Mouse (Mus musculus): ENCODE measurements around the gene Zfp467. TPM values are rescaled to one million over a fixed set of nuclear protein-coding genes. Genes with fewer than 3 reads are reported as not detected.

The Zfp467 gene
- polyA plus RNA-seq, 1 experiment, result 67.0 TPM

DNA sequence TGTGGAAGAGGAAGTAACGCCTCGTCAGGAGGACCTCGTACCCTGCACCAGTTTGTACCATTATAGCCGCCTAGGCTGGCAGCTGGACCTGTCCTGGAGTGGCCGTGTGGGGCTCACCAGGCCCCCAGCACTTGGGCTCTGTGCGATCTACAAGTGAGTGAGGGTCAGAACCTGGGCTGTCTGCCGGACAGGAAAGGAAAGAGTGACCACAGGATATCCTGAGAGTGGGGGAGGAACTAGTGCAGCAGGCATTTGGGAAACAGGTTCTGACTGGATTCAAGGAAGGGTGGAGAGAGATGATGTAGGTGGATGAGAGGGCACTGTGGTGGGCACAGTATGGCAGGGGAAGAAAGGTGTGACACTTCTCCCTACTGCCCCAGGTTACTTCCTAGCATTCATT lies 2.9 kb upstream of the Zfp467 start:
- TF ChIP-seq CTCF (conservative IDR thresholded peaks at IDR 0.05; ENCODE audit: insufficient read depth, insufficient read length, low read depth, low read length) (no peak), POLR2A (IDR thresholded peaks at IDR 0.05; ENCODE audit: low read depth, low read length) (no peak)
- peak; percentile 21 for DNase-seq
- Histone ChIP-seq H3K27me3 (replicated peaks; ENCODE audit: control insufficient read depth, insufficient read depth, low read length) (no peaks in the 10 kb centered on the region), H3K4me3 (ENCODE audit: insufficient read depth, low read depth, low read length) (no peak overlapping the region), H3K4me1 (ENCODE audit: control insufficient read depth, insufficient read depth, low read length) (peaks cover 8% of the 10 kb centered on the region; the same call in 1 of the 2 replicates), H3K36me3 (ENCODE audit: control insufficient read depth, insufficient read depth, low read length) (no peaks in the 10 kb centered on the region), H3K27ac (ENCODE audit: insufficient read depth, low read depth, low read length) (no peak overlapping the region)
- 75% methylated on average over 7 of the region's 7 CpGs for WGBS

DNA sequence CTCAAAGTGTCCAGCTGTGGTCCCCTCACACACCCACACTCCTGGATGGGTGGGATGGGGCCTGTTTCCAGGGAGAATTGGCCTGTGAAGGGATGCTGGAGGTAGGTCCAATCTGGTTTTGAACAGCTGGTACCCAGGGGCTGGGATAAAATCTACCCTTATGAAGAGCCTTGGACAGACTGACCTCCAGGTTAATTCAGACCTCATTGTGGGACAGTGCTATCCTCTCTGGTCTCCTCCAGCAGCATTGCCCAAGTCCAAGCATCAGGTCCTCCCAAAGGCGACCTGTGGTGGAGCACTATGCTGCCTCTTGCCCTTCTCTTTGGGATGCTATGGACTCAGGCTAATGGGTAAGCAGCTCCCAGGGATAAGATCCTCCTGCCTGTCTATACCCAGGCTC lies 2.3 kb upstream of the Zfp467 start, which contains the start of gene Sspo:
Sspo (plus strand) TSS at position 301 of the 400 bp plus-strand sequence.
- no peaks in the 10 kb centered on the region for H3K27me3 ChIP-seq (replicated peaks; ENCODE audit: control insufficient read depth, insufficient read depth, low read length)
- H3K36me3 ChIP-seq (ENCODE audit: control insufficient read depth, insufficient read depth, low read length), result no peaks in the 10 kb centered on the region
- H3K4me3 ChIP-seq (ENCODE audit: insufficient read depth, low read depth, low read length), result no peak within 1 kb of the TSS
- peaks cover 12% of the 10 kb centered on the region; the same call in 1 of the 2 replicates for H3K4me1 ChIP-seq (ENCODE audit: control insufficient read depth, insufficient read depth, low read length)
- 96% methylated on average over 1 of the region's 1 CpGs for WGBS
- no peak within 1 kb of the TSS for H3K27ac ChIP-seq (ENCODE audit: insufficient read depth, low read depth, low read length)
- TF ChIP-seq POLR2A (IDR thresholded peaks at IDR 0.05; ENCODE audit: low read depth, low read length) (no peak), CTCF (conservative IDR thresholded peaks at IDR 0.05; ENCODE audit: insufficient read depth, insufficient read length, low read depth, low read length) (no peak)
- DNase-seq, result no peak

DNA sequence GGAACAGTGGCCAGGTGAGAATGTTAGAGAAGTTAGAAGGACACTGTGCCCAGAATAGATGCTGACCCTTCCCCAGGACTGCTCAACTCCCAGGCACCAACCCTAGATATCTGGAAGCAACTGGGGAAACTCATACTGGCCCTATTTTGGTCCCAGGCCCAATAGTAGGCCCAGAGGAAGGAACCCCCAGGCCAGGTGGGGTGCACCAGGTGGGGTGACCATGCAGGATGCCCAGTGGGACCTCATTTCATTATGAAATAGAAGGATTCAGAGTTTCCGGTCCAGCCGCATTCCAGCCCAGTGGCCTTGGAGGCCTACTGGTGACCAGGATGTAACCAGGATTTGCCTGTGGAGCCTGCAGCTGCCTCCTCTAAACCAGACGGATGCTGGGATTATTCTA lies 1.3 kb upstream of the Zfp467 start:
- H3K27me3 ChIP-seq (replicated peaks; ENCODE audit: control insufficient read depth, insufficient read depth, low read length), result no peaks in the 10 kb centered on the region
- H3K4me1 ChIP-seq (ENCODE audit: control insufficient read depth, insufficient read depth, low read length), result peaks cover 12% of the 10 kb centered on the region; the same call in 1 of the 2 replicates
- 89% methylated on average over 3 of the region's 3 CpGs for WGBS
- H3K4me3 ChIP-seq (ENCODE audit: insufficient read depth, low read depth, low read length), result no peak overlapping the region
- H3K27ac ChIP-seq (ENCODE audit: insufficient read depth, low read depth, low read length), result peak overlapping the region; percentile 100; the same call in 1 of the 2 replicates
- no peak for TF ChIP-seq POLR2A (IDR thresholded peaks at IDR 0.05; ENCODE audit: low read depth, low read length)
- no peak for TF ChIP-seq CTCF (conservative IDR thresholded peaks at IDR 0.05; ENCODE audit: insufficient read depth, insufficient read length, low read depth, low read length)
- no peak for DNase-seq
- no peaks in the 10 kb centered on the region for H3K36me3 ChIP-seq (ENCODE audit: control insufficient read depth, insufficient read depth, low read length)

DNA sequence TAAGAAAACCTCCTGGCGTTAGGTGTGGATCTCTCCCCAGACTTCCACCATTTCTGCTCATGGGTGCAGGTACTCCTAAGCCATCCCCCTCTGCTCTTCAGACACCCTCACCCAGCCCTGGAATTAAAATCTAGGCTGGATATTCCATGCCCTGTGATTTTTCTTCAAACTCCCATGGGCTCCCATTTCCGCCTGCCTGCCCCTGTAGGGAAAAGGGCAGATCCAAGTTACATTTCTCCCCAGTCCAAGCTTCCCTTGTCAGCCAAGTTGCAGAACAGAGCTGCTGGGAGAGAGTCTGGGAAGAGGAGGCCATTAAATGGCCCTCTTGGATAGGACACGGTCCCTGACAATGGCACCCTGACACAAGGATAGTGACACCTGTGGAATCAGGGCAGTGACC lies 631 bp upstream of the Zfp467 start:
- TF ChIP-seq CTCF (conservative IDR thresholded peaks at IDR 0.05; ENCODE audit: insufficient read depth, insufficient read length, low read depth, low read length) (no peak), POLR2A (IDR thresholded peaks at IDR 0.05; ENCODE audit: low read depth, low read length) (no peak)
- peak overlapping the region; percentile 100 for H3K27ac ChIP-seq (ENCODE audit: insufficient read depth, low read depth, low read length)
- no peaks in the 10 kb centered on the region; the same call in 1 of the 2 replicates for H3K36me3 ChIP-seq (ENCODE audit: control insufficient read depth, insufficient read depth, low read length)
- no peaks in the 10 kb centered on the region for H3K27me3 ChIP-seq (replicated peaks; ENCODE audit: control insufficient read depth, insufficient read depth, low read length)
- peak overlapping the region; percentile 77 for H3K4me3 ChIP-seq (ENCODE audit: insufficient read depth, low read depth, low read length)
- H3K4me1 ChIP-seq (ENCODE audit: control insufficient read depth, insufficient read depth, low read length), result peaks cover 14% of the 10 kb centered on the region; the same call in 1 of the 2 replicates
- no peak for DNase-seq
- 41% methylated on average over 3 of the region's 3 CpGs for WGBS

DNA sequence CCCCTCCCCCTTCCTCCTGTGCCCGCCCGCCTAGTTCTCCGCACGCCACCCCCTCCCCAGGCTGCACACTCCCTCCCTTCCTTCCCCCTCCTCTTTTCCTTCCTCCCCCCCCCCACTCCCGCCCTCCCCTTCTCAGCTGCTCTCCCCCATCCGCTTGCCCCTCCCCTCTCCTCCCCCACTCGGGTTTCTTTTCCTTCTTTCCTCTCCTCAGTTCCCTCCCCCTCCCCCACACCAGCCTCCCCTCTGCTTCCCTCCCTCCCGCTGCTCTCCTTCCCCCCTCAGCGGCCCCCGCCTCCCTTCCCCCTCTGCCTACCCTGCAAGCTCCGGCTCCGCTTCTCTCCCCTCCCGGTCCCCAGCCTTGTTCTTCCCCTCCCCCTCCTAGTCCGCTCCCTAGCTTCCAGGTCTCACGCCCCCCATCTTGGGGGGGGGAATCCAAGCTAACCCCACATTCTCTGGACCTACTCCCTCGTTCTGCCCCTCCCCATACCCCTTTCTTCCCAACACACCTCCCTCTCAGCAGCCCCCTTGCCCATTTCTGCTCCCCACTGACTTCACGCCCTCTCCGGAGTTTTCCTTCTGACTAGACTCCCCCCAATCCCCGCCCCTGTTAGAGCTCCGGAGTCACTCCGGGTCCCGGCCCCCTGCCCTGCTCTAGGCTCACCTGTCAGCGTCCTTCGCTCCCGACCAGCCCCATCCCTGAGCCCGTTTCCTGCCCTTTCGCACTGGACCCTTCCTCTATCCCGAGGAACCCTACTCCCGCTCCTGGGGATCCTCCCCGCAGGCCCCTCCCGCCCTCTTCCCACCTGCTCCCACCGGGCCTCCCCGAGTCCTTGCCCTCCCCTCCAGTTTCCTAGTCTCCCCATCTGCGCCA lies 1.1 kb downstream of the Zfp467 start:
- 1% methylated on average over 32 of the region's 34 CpGs for WGBS
- Histone ChIP-seq H3K4me1 (ENCODE audit: control insufficient read depth, insufficient read depth, low read length) (peaks cover 23% of the 10 kb centered on the region; the same call in 1 of the 2 replicates), H3K27ac (ENCODE audit: insufficient read depth, low read depth, low read length) (peak overlapping the region; percentile 87), H3K4me3 (ENCODE audit: insufficient read depth, low read depth, low read length) (peak overlapping the region; percentile 77), H3K36me3 (ENCODE audit: control insufficient read depth, insufficient read depth, low read length) (no peaks in the 10 kb centered on the region; the same call in 1 of the 2 replicates), H3K27me3 (replicated peaks; ENCODE audit: control insufficient read depth, insufficient read depth, low read length) (no peaks in the 10 kb centered on the region)
- TF ChIP-seq CTCF (conservative IDR thresholded peaks at IDR 0.05; ENCODE audit: insufficient read depth, insufficient read length, low read depth, low read length), result no peak
- TF ChIP-seq POLR2A (IDR thresholded peaks at IDR 0.05; ENCODE audit: low read depth, low read length), result no peak
- DNase-seq, result no peak

DNA sequence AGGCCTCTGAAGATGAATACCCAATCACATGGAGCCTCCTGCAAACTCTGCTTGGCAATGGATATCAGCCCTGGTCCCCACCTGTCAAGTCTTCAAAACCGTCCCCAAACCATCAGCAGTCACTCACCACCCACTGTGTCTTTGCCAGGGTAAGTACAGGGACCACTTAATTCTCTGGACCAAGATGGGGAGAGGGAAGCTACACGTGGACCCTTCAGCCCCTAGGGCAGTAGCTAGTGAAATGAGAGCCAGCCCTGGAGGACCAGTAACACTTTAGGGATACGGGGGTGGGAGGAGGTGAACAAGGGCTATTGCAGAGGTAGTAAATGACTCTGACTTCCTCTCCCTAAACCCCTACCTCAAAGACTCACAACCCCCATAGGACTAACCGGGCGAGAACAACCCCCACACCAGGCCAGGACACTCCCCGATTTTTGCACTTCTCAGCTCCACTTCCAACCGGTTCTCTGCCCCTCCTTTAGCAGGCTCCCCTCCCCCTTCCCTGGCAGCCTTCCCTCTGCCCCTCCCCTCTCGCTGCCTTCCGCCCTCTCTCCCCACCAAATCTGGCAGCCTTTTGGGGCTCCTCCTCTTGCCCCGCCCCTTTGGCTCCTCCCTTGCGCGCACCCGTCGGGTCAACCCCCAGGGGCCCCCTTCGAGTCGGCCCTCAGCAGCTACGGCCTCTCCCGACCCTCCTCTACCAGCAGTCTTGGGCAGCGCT lies 1.9 kb downstream of the Zfp467 start:
- DNase-seq, result peak; percentile 97
- H3K27ac ChIP-seq (ENCODE audit: insufficient read depth, low read depth, low read length), result peak overlapping the region; percentile 69
- no peaks in the 10 kb centered on the region for H3K27me3 ChIP-seq (replicated peaks; ENCODE audit: control insufficient read depth, insufficient read depth, low read length)
- H3K36me3 ChIP-seq (ENCODE audit: control insufficient read depth, insufficient read depth, low read length), result no peaks in the 10 kb centered on the region; the same call in 1 of the 2 replicates
- H3K4me3 ChIP-seq (ENCODE audit: insufficient read depth, low read depth, low read length), result peak overlapping the region; percentile 77
- peaks cover 23% of the 10 kb centered on the region; the same call in 1 of the 2 replicates for H3K4me1 ChIP-seq (ENCODE audit: control insufficient read depth, insufficient read depth, low read length)
- peak; percentile 16 for TF ChIP-seq POLR2A (IDR thresholded peaks at IDR 0.05; ENCODE audit: low read depth, low read length)
- 0 out of 2 replicates have a peak, but pooled peaks have one; percentile 1 for TF ChIP-seq CTCF (conservative IDR thresholded peaks at IDR 0.05; ENCODE audit: insufficient read depth, insufficient read length, low read depth, low read length)
- WGBS, result 6% methylated on average over 19 of the region's 19 CpGs

All from kidney, adult 2 months (tissue).